7 mouse cellular contexts compared by ENCODE assay signal in genomic region chr6:119482958-119483600, GRCm38 (mm10). TPM values are rescaled to one million over a fixed set of nuclear protein-coding genes. Genes with fewer than 3 reads are reported as not detected.
DNase-seq lines count a peak whose midpoint lies in the region; ATAC-seq and TF ChIP-seq lines count a peak whose summit lies in the region.

No protein-coding gene starts in this region.

- H3K27ac ChIP-seq in embryonic facial prominence, embryonic 10.5 days (replicated peaks), result 0 out of 2 replicates have a peak overlapping the region, but pooled peaks have one; percentile 1
- H3K27ac ChIP-seq in lung, postnatal 0 days (ENCODE audit: low read length), result no peak overlapping the region; the same call in 1 of the 2 replicates

- H3K4me1 ChIP-seq in embryonic facial prominence, embryonic 10.5 days, result peaks cover 70% of the 10 kb centered on the region
- H3K4me1 ChIP-seq in lung, postnatal 0 days (ENCODE audit: insufficient read depth, low read depth, low read length), result peaks cover 16% of the 10 kb centered on the region; the same call in 1 of the 2 replicates

- no peak for TF ChIP-seq EP300 in lung, postnatal 0 days (IDR thresholded peaks at IDR 0.05)

- peak overlapping the region; percentile 94 for H3K4me3 ChIP-seq in embryonic facial prominence, embryonic 10.5 days
- H3K4me3 ChIP-seq in lung, postnatal 0 days (ENCODE audit: low read depth, low read length), result no peak overlapping the region; the same call in 1 of the 2 replicates

- 0 out of 2 replicates have a peak, but pooled peaks have one; percentile 6 for ATAC-seq in lung, postnatal 0 days

- peak overlapping the region; percentile 43 for H3K4me2 ChIP-seq in lung, postnatal 0 days (replicated peaks; ENCODE audit: low read depth, low read length)

- peaks cover 42% of the 10 kb centered on the region for H3K36me3 ChIP-seq in embryonic facial prominence, embryonic 10.5 days (replicated peaks)
- H3K36me3 ChIP-seq in lung, postnatal 0 days (ENCODE audit: insufficient read depth, low read length), result no peaks in the 10 kb centered on the region

- H3K27me3 ChIP-seq in embryonic facial prominence, embryonic 10.5 days (replicated peaks; ENCODE audit: low read depth, poor library complexity, severe bottlenecking), result no peaks in the 10 kb centered on the region
- H3K27me3 ChIP-seq in lung, postnatal 0 days (replicated peaks; ENCODE audit: insufficient read depth, low read length), result no peaks in the 10 kb centered on the region

- TF ChIP-seq CTCF in lung, postnatal 0 days (IDR thresholded peaks at IDR 0.05), result peak; percentile 77

- WGBS in embryonic facial prominence, embryonic 10.5 days, result 44% methylated on average over 16 of the region's 16 CpGs
- WGBS in lung, postnatal 0 days, result 40% methylated on average over 16 of the region's 16 CpGs

- H3K9ac ChIP-seq in lung, postnatal 0 days (replicated peaks; ENCODE audit: low read depth), result no peak overlapping the region

- peak; percentile 66 for DNase-seq in ES-CJ7 (ENCODE audit: low read depth, low spot score)
- peak; percentile 82 for DNase-seq in Muller cell, postnatal 12 days (ENCODE audit: inconsistent ontology term)
- peak; percentile 78 for DNase-seq in embryonic facial prominence, embryonic 10.5 days (ENCODE audit: low spot score)
- DNase-seq in heart, postnatal 10 days, result peak; percentile 66 to 74
- DNase-seq in layer of hippocampus, adult 9-11 months, result peak; percentile 48
- peak; percentile 76 for DNase-seq in lung, postnatal 0 days (ENCODE audit: low spot score)
- DNase-seq in right cerebral cortex, postnatal 25 days, result peak; percentile 53

- intact Hi-C loops in heart, postnatal 10 days (cut with DNase I), result loop anchor here (10.0 kb wide), 1 partner anchor 552 kb away; the partner anchor contains the start of gene Wnk1

- H3K9me3 ChIP-seq in embryonic facial prominence, embryonic 10.5 days, result no peaks in the 10 kb centered on the region
- no peaks in the 10 kb centered on the region for H3K9me3 ChIP-seq in lung, postnatal 0 days (ENCODE audit: low read length)

RNA-seq across cellular contexts. Expression of gene Fbxl14, which starts 3.6 kb away (rescaled TPM):
- polyA plus RNA-seq in embryonic facial prominence, embryonic 10.5 days (2016; fragmentation: Nextera tagmentation; extraction: Ambion mirVana), result 3.4 and 3.6 TPM in 2 replicates
- 10 to 100 TPM; 19.5 to 20.0 TPM for total RNA-seq in heart, postnatal 10 days (2021)
- 3.9 and 4.5 TPM in 2 replicates for polyA plus RNA-seq in lung, postnatal 0 days (2015; fragmentation: Nextera tagmentation; extraction: Ambion mirVana)
